Mouse (Mus musculus): ENCODE data around the gene Slc1a2.

Gene Slc1a2

DNA sequence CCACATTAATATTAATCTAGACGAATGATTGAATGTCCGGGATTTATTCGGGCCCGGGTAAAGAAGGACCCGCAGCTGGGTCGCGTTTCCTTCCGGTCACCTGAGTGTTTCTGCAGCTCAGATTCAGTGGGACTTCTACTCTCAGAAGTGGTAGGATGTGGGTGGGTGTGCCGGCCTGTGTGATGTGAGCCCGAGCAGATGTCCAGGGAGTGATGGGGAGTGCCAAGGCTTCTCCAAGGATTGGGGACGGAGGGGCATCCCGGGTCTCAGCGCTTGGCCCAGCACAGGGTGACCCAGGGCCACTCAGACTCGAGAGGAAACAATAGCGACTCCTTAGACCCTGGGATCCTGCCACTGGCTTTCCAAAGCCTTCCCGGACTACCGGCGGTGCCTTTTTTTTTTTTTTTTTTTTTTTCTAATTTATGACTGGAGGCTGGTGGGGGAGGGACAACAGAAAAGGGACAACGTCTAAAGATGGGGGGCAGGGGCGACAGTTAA lies at the start of gene Slc1a2:
Gene Slc1a2 (plus strand): TSS at position 497 of the 498 bp plus-strand sequence.
- DNase-seq = no peak

DNA sequence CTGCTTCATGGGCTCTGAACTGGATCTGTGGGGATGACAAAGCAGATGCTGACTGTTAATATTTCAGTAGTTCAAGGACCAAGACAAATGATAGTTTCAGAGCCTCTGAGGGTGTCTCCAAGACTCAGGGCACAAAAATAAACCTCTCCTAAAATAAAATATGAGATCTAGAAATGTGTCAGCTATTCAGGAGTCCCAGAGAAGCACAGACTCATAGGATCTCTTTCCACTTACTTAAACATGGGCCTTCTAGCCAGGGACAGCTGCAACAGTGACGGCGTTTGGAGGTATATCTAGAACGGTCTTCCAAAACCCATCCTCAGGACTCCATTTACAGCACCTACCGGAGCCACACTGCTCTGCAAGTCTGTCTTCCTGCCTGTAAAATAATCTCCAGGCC lies 48.0 kb upstream of the Slc1a2 start:
- no peak for DNase-seq

DNA sequence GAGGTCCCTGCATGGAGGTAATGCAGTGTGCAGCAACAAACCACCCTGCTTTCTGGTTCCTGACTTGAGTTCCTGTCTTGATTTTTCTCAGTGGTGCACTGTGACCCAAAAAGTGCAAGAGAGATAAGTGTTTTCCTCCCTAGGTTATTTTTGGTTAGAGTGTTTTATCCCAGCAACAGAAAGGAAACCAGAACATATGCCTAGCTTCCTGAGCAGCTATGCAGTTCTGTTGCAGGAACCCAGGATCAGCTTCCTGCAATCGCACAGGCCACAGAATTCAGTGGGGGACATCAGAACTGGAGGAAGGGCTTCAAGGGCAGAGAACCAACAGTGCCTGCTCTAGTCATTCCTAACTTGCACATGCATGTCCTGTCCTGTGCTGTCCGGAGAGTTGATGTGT lies 41.8 kb upstream of the Slc1a2 start:
- no peak for DNase-seq

DNA sequence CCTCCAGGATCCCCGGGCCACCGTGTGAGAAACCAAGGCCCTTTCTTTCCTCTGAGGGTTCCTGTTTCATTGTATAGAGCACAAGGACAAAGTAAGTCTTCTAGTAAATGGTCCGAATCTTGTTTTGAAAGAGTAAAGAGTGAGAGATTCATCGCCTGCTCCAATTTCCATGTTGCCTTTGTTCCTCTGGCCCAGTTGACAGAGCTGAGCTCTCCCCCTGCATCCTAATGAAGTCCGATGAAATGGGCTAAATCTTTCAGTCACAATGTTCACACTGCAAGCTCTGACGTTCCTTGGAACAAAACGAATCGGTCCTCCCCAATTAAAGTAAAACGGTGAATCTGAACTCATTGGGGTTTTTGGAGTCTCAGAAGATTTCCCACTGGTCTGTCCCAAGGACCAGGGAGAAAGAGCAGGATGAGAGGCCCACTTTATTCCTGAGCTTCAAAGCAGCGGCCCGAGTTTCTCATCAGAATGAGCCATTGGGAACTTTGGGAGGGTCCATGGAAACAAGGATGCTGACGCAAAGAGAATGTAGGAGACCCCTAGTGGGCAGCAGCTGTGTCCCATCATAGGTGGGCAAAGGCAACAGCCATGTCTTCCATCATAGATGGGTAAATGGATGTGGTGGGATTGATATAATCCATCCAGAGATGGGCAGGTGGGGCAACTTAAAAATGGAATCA lies 37.6 kb upstream of the Slc1a2 start:
- no peak for DNase-seq

DNA sequence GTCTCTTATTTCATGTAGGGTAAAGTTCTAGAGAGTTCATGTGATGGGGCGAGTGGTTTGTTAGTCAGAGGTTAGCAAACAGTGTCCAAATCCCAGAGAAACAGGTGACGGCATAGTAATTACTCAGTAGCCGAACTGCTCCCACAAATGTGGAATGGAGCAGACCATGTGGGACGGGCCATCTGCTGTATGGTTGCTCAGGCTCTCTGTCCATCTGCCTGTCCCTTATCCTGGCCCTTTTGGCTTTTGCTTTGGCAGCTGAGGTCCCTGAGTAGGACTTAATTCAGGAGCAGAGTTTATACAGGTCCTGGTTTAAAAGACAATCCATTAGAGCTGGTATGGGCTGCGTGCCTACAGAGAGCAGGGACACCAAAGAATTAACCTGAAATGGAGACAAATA lies 36.3 kb upstream of the Slc1a2 start:
- no peak for DNase-seq

DNA sequence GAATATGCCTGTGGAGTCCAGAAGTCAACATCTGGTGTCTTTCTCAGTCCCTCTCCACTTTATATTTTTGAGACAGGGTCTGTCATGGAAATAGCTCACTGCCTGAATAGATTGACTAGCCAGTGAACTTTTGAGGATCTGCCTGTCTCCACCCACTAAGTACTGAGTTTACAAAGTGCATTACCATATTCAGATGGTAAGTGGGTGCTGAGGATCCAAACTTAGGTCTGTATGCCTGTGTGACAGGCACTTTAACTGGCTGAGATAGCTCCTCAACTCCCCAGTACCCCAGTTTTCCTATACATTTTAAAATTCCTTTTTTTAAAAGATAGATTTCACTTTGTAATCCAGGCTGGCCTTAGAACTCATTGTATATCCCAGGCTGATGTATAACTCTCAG lies 35.5 kb upstream of the Slc1a2 start:
- DNase-seq = no peak

DNA sequence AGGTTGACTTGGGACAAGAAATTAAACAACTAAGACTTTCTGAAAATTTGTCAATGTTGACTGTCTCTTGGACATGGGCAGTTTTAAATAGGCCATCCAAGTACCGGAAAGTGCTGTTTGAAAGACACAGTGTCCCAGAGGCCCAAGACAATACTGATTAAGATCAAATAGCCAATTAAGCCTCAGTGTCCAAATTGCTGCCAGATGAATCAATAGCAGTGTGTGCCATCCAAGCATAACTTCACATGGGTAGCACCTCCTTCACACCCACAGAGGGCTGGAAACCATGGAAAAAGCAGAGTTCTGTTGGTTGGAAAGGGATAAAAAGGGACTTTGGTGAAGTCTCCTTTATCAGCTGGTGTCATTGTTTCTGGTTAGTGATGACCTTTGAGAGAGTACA lies 33.9 kb upstream of the Slc1a2 start:
- DNase-seq = no peak

DNA sequence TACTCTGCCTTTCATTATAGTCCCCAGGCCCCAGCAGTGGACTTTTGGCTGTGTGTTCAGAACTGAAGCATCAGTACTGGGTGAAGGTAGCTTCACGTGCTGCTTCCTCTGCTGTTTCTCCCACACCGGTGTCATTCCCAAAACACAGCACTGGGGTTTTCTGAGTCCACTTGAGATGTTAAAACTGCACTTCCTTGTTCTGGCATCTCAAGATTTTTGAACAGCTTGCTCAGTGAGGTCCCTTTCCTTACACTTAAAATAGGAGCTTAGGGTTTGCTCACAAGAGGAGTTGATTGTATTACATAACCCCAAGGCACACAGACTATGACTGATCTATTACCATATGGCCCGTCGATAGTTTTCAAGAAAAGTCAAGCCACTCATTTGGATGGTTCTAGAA lies 26.1 kb upstream of the Slc1a2 start:
- DNase-seq = no peak

DNA sequence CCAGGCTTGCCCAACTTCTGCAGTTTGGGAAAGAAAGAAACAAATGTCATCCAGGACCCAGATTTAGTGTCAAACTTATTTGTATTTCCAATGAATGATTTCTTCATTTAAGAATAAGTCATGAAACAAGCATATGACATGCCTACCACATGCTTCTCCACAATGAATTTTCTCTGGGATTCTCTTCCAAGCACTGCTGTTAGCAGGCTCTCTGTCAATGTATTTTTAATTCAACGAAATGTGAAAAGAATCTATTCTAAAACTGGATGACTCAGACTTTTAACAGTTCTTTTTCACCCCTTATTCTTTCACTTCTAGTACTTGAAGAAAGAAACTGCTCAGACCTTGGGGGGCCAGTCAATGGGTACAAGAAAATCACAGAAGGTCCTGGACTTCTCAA lies 24.4 kb upstream of the Slc1a2 start:
- DNase-seq = no peak

DNA sequence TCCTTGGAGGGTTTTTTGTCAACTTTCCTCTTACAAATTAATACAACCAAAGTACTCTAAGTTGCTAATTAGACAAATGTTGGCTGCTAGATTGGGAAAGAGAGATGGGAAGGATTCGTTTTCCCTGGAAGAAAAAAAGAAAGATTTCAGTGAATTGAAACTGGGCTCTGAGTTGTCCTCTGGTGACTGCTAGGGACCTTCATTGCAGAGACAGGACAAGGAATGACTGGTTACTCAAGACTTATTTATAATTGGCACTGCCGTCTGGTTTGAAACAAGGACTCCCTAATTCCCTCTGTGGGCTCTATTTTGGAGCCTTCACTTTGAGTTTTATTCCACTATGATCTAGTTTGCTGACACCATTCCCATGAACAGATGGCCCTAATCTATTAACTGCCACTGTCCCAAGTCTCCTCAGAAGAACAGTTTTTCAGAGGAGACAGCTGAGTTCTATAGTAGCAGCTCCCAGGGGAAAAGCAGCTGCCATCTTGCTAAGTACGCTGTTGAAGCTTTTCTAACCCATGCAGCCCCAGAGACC lies 22.9 kb upstream of the Slc1a2 start:
- DNase-seq = no peak

DNA sequence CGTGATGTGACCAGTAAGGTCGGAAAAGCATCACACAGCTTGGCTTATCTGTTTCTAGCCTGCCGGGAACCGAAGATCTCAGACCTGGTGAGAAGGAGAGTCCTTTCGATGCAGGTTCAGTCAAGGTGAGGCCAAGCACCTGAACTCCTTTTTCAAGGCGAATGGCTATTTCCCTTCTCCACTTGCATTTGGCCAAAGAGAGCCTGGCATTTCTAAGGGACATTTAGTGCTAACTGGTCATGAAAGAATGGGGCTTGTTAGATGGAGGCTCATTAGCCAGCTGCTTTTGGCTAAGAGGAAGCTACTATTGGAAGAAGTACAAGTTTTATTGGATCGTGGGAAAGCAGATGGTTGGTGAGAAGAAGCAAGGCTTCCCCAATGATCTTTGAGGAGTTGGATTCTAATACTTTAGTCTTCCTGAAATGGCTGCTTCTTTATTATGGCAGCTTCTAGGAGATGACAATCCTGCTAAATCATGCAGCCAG lies 22.3 kb upstream of the Slc1a2 start:
- no peak for DNase-seq

DNA sequence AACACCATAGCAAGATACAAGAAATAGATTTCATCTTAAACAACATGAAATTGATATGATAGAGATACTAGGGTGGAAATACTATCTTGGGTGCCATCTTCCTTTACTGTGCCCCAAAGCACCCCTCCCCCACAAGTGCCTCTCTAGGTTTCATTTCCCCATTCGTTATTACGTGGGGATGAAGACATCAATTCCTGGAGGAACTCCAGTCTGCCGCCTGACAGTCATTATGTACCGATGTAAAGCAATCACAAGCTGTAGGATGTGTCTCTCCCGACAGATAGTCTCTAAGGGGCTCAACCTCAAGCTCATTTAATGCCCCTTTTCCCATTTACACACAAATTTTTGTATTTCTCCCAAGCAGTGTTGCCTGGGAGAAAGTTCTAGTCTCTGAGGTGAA lies 20.3 kb upstream of the Slc1a2 start:
- no peak for DNase-seq

DNA sequence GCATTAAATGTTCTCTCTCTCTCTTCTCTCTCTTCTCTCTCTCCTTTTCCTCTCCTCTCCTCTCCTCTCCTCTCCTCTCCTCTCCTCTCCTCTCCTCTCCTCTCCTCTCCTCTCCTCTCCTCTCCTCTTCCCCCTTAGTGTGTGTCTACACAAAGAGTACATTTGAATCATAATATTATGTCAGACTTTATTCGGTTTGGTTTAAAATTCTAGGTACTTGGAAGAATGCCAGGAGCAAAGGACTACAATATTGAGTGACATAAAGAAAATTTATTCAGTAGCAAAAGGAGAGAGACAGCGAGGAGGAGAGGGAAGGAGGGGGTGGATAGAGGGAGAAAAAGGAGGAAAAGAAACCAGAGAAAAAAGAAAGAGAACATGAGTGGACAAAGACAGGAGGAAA lies 19.8 kb upstream of the Slc1a2 start:
- DNase-seq = no peak

DNA sequence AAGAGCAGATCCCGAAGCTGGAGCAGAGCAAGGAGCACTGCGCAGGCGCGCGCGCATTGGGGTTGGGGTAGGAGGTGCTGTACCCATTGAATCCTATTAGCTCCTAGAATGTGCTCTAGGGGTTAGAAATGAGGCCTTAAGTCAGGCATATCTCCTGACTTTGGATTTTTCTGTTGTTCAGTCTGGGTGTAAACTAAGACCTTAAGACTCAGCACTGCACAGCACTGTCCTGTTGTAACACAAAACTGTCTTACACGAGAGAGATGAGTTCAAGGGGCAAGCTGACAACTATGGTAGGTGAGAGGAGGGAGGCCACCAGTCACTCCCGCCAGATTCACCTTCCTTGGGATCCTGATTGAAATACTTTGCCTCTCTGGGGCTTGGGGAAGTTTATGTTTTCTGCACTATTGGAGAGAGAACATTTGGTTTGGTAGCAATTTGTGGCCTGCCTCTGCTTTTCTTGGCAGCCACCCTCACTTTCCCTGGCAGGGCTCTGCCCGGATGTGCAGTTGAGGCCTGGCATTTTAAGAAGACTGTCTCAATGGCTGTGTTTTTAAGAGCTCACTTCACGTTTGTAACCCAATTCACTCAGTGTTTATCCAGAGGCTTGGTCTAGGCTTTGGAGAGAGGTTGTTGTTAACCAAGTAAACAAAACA lies 9.5 kb upstream of the Slc1a2 start:
- DNase-seq = no peak

DNA sequence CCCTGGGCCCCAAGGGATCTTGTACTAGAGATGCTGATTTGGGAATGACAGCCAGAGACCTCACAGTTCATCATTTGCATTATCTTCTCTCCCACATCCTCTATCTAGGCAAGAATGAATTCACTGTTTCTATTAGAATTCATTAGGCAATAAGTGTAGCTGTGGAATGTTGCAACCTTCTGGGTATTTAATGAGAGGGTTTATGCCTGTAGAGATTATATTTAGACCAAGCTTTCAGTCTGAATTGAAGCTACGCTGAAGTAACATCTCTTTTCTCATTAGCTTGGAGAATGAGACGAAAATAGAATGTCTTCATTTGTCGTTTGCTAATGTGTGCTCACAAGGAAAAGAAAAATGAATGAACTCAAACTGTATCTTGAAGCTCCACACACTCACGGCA lies 8.1 kb upstream of the Slc1a2 start:
- DNase-seq = no peak

DNA sequence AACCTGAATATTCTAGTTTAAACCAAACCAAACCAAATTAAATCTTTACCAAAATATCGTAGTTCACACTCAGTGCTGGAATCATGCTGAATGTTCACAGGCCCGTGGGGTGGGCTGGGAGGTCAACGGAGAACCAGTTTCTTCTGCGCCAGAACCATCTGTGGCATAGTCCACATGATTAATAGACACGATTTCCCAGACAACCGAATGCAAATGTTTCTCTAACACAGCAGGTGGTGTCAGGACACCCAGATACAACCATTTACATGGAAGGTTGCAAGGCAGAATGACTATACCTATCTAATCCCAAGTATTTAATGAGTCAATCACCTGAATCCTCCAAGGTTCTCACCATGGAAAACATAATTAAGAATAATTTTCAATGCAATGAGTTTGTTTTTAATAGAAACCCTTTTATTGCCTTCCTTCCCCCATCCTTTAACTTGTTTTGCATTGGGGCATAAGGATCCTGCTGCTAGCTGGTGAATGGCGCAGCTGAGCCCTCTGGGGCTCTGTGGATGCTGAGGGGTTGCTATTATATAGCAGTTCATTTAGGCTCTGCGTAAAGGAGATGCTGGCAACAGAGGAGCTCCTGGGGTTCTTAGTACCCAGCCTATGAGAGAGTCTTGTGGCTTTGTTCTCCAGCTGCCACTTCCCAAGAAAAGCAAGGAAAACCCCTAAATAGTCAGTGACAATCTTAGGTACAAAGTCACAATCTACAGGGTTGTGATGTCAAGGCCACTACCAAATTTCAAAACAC lies 2.3 kb upstream of the Slc1a2 start:
- DNase-seq = no peak

DNA sequence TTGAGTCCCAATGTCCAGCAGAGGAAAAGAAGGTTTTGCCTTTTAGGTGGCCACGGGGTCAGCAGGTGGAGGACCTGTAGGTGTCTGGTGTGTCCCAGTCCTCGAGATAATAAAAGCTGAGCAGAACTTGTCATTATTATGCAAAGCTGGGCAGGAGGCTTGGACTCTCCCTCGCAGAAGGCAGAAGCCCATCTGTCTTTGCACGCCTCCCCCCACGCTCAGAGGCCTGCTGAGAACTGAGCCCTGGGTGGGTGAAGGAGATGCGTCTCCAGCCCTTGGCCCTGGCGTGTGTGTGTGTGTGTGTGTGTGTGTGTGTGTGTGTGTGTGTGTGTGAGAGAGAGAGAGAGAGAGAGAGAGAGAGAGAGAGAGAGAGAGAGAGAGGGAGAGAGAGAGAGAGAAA lies 733 bp upstream of the Slc1a2 start:
- no peak for DNase-seq

DNA sequence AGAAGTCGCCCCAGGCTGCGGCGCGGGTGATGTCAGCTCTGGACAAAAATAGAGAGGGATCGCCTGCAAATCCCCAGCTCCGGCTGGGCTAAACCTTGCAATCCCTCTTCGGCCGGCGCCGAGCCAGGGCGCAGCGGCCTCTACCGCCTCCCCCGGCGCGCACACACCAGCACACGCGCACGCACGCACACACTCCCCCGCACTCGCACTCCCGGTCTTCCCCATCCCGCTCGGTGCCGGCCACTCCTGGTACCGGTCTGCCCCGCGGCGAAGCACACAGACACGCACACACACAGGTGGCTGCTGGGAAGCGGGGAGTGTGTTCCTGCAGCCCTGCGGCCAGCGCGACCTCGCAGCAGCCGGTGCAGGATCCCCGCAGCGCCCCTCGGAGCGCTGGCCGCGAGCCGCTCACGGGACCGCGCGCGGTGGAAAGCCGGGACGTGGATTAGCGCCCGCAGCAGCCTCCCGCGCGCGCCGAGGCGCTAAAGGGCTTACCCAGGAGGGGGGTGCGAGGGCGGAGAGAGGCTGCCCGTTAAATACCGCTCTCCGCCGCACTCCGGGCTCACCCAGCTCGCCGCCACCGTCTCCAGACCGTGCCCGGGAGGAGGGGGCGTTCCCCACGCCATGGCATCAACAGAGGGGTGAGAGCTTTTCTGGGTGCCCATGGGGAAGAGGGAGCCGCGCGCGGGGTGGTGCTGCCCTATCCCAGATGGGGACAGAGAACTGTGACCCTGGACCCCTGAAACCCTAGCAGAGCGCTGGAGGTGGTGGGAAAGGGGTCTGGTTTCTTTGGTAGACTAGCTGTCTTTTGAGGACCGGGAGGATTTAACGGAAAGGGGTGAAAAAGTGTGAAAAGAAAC lies 432 bp downstream of the Slc1a2 start:
- peak; percentile 27 for DNase-seq

DNA sequence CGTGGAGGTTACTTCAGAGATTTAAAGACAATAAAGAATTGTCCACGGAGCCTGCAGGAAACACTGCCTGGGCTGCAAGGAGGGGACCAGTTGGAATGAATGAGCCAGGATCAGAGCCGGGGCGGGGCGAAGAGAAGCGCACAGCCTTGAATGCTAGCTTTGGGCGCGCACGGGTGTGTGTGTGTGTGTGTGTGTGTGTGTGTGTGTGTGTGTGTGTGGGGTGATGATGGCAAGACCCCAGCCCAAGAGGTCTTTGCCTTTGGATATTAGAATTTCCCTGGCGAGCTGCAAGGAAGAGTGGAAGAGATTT lies 1.0 kb downstream of the Slc1a2 start:
- no peak for DNase-seq

DNA sequence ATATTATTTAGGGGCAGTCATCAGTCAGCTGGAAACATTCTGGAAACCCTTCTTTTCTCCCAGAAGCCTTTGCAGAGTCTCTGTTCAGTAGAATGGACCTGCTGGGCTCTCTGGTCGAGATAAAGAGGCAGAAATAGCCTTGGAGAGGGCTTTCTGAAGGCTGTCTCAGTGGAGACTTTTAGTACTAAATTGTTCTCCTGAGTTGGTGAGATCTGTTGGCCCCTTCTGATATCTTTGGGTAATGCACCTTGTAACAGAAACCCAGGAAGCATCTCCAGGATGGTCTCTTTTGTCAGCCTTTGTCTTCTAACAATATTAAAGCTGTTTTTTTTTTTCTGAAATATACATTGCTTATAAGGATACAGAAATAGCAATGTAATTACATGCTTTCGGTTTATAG lies 2.6 kb downstream of the Slc1a2 start:
- no peak for DNase-seq

DNA sequence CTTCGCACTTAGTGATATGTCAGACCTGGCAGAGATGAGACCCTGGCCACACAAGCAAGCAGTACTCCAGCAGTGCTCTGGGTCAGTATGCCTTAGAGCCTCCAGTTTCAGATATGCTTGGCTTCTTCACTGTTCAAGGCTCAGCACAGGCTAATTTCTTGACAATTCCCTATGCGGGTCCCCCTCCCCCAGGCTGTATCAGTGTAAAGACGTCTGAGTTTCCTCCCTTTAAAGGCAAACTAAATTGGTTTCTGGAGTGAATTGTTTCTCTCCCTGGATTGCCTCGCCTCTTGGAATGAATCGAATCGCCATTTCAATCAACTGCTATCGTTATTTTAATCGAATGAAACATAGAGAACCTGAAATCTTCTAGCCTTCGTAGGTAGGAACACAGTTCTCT lies 4.5 kb downstream of the Slc1a2 start:
- no peak for DNase-seq

DNA sequence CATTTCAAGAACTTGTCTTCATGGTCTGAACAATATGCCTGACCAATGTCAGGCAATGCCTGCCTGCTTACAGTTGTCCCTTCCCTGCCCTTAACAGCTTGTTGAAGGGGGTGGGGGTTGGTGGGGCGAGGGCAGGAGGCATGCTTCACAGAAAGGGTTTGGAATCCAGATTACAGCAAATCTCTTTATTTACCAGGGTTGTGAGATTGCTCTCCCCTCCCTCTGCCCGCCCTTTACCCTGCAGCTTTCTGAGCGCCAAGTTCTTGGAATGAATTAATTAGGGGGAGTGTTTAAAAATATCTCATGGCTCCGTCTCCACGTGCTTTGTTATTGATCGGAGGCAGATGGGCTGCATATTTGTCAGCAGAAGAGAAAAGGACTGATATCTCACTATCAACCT lies 4.9 kb downstream of the Slc1a2 start:
- no peak for DNase-seq

DNA sequence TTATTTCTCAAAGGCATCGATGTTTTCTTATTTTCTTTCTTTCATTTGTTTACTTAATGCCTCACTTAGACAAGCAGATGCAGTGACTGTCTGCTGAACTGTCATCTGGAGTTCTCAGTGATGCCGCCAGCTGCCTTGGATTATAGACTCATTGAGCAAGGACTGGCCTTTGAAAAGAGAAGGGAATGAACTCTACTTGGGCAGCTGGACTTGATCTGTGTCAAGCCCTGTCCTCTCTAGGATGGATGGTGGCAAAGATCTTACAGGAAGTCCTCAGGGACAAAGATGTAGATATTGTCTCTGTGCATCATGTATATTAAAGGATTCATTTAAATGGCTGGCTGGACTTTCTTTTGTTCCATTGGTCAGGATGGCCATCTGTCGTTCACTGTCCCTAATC lies 5.4 kb downstream of the Slc1a2 start:
- no peak for DNase-seq

Measured in kidney, postnatal 14 days (tissue).